Mouse (Mus musculus) forebrain, postnatal 0 days (tissue): Measurements from ENCODE around the gene Olfr456. TPM values are rescaled to one million over a fixed set of nuclear protein-coding genes. Genes with fewer than 3 reads are reported as not detected.
"Not testable (repeated sequence)": the region's sequence is repeated elsewhere in the genome, so short reads cannot be mapped to it uniquely, and the experiment has no call there.

Source experiments
- ATAC-seq: fragments of 200-750 bp; cut with Nextera tagmentation; 2 replicates; pipeline ENCODE4 v1.8.0; 2017; ENCODE audit warnings: mild to moderate bottlenecking, moderate library complexity
- DNase-seq: peaks from one replicate; pipeline ENCODE4 v3.0.0-alpha.2; 2015
- H3K27ac ChIP-seq: fragments of 300-500 bp; sonication (generic); 2 replicates; pipeline ENCODE4 v1.5.1; 2014; ENCODE audit warnings: low read depth, mild to moderate bottlenecking, antibody characterized with exemption, low read length, moderate library complexity, mixed read lengths
- H3K27me3 ChIP-seq: fragments of 300-500 bp; sonication (generic); 2 replicates; pipeline ENCODE4 v1.6.1; 2014; ENCODE audit warnings: mild to moderate bottlenecking, low read length, mixed read lengths; ENCODE audit not compliant: insufficient read depth
- H3K36me3 ChIP-seq: fragments of 300-500 bp; sonication (generic); 2 replicates; pipeline ENCODE4 v1.6.1; 2014; ENCODE audit warnings: mild to moderate bottlenecking, moderate library complexity; ENCODE audit not compliant: insufficient read depth
- H3K4me1 ChIP-seq: fragments of 300-500 bp; sonication (generic); 2 replicates; pipeline ENCODE4 v1.6.1; 2014; ENCODE audit warnings: antibody characterized with exemption; ENCODE audit not compliant: insufficient read depth
- H3K4me2 ChIP-seq: fragments of 300-500 bp; sonication (generic); 2 replicates; pipeline ENCODE4 v1.6.1; 2014; ENCODE audit warnings: low read depth, mild to moderate bottlenecking, moderate library complexity
- H3K4me3 ChIP-seq: fragments of 300-500 bp; sonication (generic); 2 replicates; pipeline ENCODE4 v1.5.1; 2014; ENCODE audit warnings: low read depth, low read length, mixed read lengths
- H3K9ac ChIP-seq: fragments of 300-500 bp; sonication (generic); 2 replicates; pipeline ENCODE4 v1.6.1; 2014; ENCODE audit warnings: mild to moderate bottlenecking
- H3K9me3 ChIP-seq: fragments of 300-500 bp; sonication (generic); 2 replicates; pipeline ENCODE4 v1.6.1; 2016; ENCODE audit warnings: low read length
- CTCF ChIP-seq: sonication (generic); IDR thresholded peaks from 2 replicates; pipeline ENCODE4 v1.5.1; 2016; ENCODE audit warnings: antibody characterized with exemption, control low read depth, low read depth
- WGBS: fragments of 180-500 bp; shearing (Covaris S2); extraction: QIAGEN DNeasy Blood & Tissue Kit; methylation state at CpG from one replicate; pipeline ENCODE4 v1.1.7; 2014; 5-methylcytosine and 5-hydroxymethylcytosine counted together
- polyA plus RNA-seq: library from polyadenylated mRNA; unstranded; fragments of >200 nt; fragmentation: Nextera tagmentation; extraction: Ambion mirVana; gene quantifications from 2 replicates; pipeline ENCODE4 v1.2.1, GENCODE M21; 2015
- total RNA-seq: library from RNA; depleted of rRNA; stranded (reverse); fragments of >200 nt; gene quantifications from 2 replicates; pipeline ENCODE4 v1.2.3, GENCODE M21; 2014; rRNA removed

Olfr456 gene
- total RNA-seq: 0.15 TPM in 1 of 2 replicates, not detected in the other
- polyA plus RNA-seq: not detected in 2 replicates

DNA sequence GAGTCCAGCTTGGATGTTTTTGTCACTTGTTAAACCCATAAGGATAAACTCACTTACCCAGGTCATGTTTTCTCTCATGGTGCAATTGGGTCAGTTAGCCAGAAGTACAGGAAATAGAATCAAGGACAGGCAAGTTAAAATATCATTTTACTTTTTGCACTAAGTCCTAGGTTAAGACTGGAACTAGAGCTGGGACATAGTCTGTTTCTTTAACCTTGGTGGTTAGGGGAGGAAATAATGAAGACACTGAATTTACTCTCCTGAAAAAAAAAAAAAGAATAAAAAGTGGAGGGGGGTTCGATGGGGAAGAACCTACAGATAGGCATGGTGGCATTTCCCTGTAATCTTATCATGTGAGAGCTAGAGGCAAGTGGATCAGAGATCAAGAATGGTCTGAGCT lies at the start of gene Olfr456:
Gene Olfr456 (minus strand): TSS at position 101 of the 400 bp plus-strand sequence.
- Histone ChIP-seq H3K27me3 (no peaks in the 10 kb centered on the region; the same call in 1 of the 2 replicates), H3K4me3 (no peak within 1 kb of the TSS), H3K9me3 (no peaks in the 10 kb centered on the region), H3K27ac (no peak within 1 kb of the TSS), H3K9ac (no peak within 1 kb of the TSS), H3K4me2 (no peak within 1 kb of the TSS), H3K4me1 (no peaks in the 10 kb centered on the region), H3K36me3 (no peaks in the 10 kb centered on the region)
- WGBS: 94% methylated on average over 1 of the region's 1 CpGs
- ATAC-seq (no peak), DNase-seq (no peak)
- TF ChIP-seq CTCF: no peak

DNA sequence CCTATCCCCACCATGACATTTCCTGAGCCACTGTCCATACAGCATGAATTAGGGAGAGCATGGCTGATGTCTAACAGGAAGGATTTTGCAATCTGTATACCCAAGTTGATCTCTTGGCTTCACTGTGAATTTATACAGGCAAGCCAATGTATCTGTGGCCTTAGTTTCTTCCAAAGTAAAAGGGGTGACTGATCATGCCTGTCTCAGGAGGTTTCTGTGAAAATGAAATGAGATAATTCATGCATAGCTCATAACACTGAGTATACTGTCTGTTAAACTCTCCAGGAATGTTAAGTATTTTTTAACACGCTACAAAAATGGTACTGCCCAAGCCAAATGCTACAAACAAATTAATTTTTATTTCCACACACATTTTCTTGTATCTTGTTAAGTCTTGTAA lies 26.4 kb upstream of the Olfr456 start:
- WGBS: 80% methylated on average over 1 of the region's 1 CpGs
- H3K9ac ChIP-seq: no peak overlapping the region
- no peak overlapping the region for H3K4me2 ChIP-seq
- H3K27ac ChIP-seq: no peak overlapping the region
- no peaks in the 10 kb centered on the region for H3K9me3 ChIP-seq
- H3K36me3 ChIP-seq: no peaks in the 10 kb centered on the region
- ATAC-seq (no peak), DNase-seq (no peak)
- no peak overlapping the region for H3K4me3 ChIP-seq
- H3K4me1 ChIP-seq: no peaks in the 10 kb centered on the region
- H3K27me3 ChIP-seq: no peaks in the 10 kb centered on the region
- no peak for TF ChIP-seq CTCF

DNA sequence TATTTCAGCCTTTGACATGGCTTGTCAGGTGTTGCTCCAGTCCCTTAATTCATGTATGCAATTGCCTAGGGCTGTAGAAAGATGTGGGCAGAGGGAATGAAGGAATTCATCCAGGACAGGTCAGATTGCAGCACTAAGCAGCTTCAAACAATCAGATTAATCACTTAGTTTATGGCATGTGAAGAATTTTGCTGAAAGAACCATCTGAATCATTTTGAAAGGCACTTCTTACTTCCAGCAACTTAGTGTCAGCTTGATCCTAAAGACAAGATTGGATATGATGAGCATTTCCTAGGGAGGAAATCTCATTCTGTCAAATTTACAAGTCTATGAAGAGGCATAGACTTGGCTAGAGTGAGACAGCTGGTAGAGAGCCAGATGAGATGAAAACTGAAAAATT lies 22.3 kb upstream of the Olfr456 start:
- peak; percentile 36; the same call in 1 of the 2 replicates for ATAC-seq
- Histone ChIP-seq H3K27ac (no peak overlapping the region), H3K9me3 (no peaks in the 10 kb centered on the region)

DNA sequence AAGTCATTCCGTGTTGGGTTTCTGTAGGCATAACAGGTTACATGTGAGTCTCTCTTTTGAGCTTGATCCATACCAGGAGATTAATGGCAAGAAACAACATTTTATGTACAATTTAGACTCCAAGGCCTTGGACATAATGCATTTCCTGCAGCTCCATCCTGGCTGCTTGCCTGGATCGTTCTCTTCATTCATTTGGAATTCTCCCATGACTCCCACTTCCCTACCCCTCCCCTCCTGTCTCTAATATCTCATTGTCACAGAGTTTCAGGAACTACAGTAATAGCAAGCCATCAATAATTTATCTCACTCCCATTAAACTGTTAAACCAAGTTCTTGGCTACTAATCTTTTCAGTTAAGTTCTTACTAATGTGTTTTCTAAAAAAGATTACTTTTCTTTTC lies 16.5 kb upstream of the Olfr456 start:
- H3K4me3 ChIP-seq: no peak overlapping the region
- 71% methylated on average over 2 of the region's 2 CpGs for WGBS
- H3K4me2 ChIP-seq: no peak overlapping the region
- ATAC-seq (no peak), DNase-seq (no peak)
- H3K36me3 ChIP-seq: no peaks in the 10 kb centered on the region
- no peaks in the 10 kb centered on the region for H3K4me1 ChIP-seq
- no peak for TF ChIP-seq CTCF
- H3K9ac ChIP-seq: no peak overlapping the region
- no peaks in the 10 kb centered on the region for H3K27me3 ChIP-seq
- no peaks in the 10 kb centered on the region for H3K9me3 ChIP-seq
- no peak overlapping the region for H3K27ac ChIP-seq

More for the DNA sequence above, 22.3 kb upstream of the Olfr456 start:
- H3K27me3 ChIP-seq: no peaks in the 10 kb centered on the region
- H3K4me3 ChIP-seq: no peak overlapping the region
- peak; percentile 11 for DNase-seq
- no peak overlapping the region for H3K9ac ChIP-seq
- no peak overlapping the region for H3K4me2 ChIP-seq
- H3K4me1 ChIP-seq: no peaks in the 10 kb centered on the region
- H3K36me3 ChIP-seq: no peaks in the 10 kb centered on the region
- TF ChIP-seq CTCF: no peak

DNA sequence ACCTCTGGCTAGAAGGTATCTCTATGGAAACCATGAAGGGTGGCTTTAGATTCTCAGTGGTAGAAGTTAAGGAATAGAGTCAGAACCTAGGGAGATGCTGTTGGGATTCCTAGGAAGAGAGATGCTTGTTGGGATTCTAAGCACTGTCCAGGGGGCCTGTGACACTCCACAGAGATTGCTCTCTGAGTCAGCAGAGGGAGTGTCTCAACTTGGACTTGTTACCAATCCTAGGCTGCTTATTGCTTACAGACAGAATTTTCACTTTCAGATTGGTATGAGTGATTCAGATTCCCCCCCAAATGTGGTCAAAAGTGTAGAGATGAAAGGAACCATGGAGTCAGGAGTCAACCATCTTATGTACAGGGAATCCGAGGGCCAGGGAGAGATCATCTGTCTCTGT lies 2.7 kb upstream of the Olfr456 start:
- no peaks in the 10 kb centered on the region for H3K36me3 ChIP-seq
- 79% methylated on average over 1 of the region's 1 CpGs for WGBS
- DNase-seq: no peak

DNA sequence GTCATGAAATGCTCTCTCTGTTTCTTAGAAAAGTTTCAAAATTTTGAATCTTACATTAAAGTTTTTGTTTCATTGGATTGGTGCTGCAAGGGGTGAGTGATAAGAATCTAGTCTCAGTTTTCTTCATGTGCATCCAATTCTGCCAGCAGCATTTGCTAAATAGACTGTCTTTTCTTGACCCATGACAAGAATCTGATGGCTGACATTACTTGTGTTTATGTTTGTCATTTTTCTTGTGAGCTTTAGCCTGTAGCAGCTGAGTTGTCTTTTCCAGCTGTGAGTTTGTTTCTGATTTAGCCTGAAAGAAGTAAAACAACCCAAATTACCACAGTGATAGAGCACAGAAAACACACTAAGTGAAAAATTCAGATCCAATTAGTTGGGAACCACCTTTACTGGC lies 2.4 kb downstream of the Olfr456 start:
- no peak for TF ChIP-seq CTCF
- Histone ChIP-seq H3K27me3 (no peaks in the 10 kb centered on the region; the same call in 1 of the 2 replicates), H3K4me1 (no peaks in the 10 kb centered on the region), H3K4me2 (no peak overlapping the region), H3K27ac (no peak overlapping the region), H3K4me3 (no peak overlapping the region), H3K36me3 (no peaks in the 10 kb centered on the region), H3K9ac (no peak overlapping the region), H3K9me3 (no peaks in the 10 kb centered on the region)
- ATAC-seq (no peak), DNase-seq (no peak)

More for the DNA sequence above, 2.7 kb upstream of the Olfr456 start:
- Histone ChIP-seq H3K27me3 (no peaks in the 10 kb centered on the region), H3K27ac (no peak overlapping the region), H3K4me2 (no peak overlapping the region), H3K9ac (no peak overlapping the region), H3K4me1 (no peaks in the 10 kb centered on the region), H3K9me3 (no peaks in the 10 kb centered on the region), H3K4me3 (no peak overlapping the region)
- TF ChIP-seq CTCF: no peak
- no peak for ATAC-seq

DNA sequence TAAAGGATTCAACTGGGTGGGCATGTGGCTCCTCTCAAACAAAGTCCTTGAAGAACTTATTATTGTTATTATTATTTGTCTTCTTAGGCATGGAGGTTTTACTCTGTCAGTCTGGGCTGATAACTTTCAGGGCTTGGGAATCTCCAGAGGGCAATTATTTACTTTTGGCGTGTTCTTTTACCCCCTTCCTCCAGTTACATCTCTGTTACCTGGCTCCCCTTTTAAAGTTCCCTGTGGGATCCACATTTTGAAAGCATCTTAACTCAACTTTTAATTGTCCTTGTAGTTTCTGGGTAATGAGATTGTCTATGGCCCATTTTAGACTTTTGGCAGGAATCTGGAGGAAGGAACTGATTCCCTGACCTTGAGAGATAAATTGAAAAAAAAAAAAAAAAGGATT lies 10.8 kb downstream of the Olfr456 start, which contains the start of gene Olfr457:
Gene Olfr457 (minus strand): TSS at position 101 of the 400 bp plus-strand sequence.
- H3K27me3 ChIP-seq: no peaks in the 10 kb centered on the region
- WGBS: 75% methylated on average over 1 of the region's 1 CpGs
- H3K9me3 ChIP-seq: no peaks in the 10 kb centered on the region
- H3K4me3 ChIP-seq: no peak within 1 kb of the TSS
- H3K9ac ChIP-seq: no peak within 1 kb of the TSS
- DNase-seq: no peak
- no peaks in the 10 kb centered on the region for H3K4me1 ChIP-seq
- no peaks in the 10 kb centered on the region for H3K36me3 ChIP-seq
- no peak for TF ChIP-seq CTCF
- H3K27ac ChIP-seq: no peak within 1 kb of the TSS
- H3K4me2 ChIP-seq: no peak within 1 kb of the TSS
- no peak for ATAC-seq

DNA sequence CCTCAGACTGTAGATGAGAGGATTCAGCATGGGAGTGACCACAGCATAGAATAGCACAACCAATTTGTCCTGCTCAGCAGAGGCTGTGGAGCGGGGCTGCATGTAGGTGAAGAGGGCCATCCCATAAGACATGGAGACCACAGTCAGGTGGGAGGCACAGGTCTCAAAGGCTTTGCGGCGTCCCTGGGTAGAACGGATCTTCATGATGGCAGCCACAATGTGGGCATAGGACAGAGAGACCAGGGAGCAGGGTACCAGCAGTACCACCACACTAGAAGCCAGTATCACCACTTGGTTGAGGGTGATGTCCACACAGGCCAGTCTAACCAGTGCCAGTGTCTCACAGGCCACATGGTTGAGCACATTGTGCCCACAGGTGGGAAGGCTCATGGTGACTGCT lies 15.7 kb downstream of the Olfr456 start:
- 97% methylated on average over 4 of the region's 4 CpGs for WGBS
- not testable (repeated sequence) for H3K4me1 ChIP-seq

More for the DNA sequence above, 15.7 kb downstream of the Olfr456 start:
- not testable (repeated sequence) for H3K27me3 ChIP-seq, H3K4me3 ChIP-seq, DNase-seq, H3K9me3 ChIP-seq, H3K9ac ChIP-seq, H3K27ac ChIP-seq, H3K36me3 ChIP-seq, ATAC-seq, H3K4me2 ChIP-seq
